Mouse (Mus musculus) bone marrow macrophage, adult 2 months (primary cell): ENCODE measurements around the gene Ulk3.

Experiments used
- CTCF ChIP-seq: IDR thresholded peaks from 2 replicates; pipeline ENCODE4 v1.5.1; 2012; ENCODE audit warnings: low read depth, mild to moderate bottlenecking, low read length, moderate library complexity
- POLR2A ChIP-seq: IDR thresholded peaks from 2 replicates; pipeline ENCODE4 v1.6.1; 2012; ENCODE audit warnings: mild to moderate bottlenecking, low read depth, low read length, borderline replicate concordance

DNA sequence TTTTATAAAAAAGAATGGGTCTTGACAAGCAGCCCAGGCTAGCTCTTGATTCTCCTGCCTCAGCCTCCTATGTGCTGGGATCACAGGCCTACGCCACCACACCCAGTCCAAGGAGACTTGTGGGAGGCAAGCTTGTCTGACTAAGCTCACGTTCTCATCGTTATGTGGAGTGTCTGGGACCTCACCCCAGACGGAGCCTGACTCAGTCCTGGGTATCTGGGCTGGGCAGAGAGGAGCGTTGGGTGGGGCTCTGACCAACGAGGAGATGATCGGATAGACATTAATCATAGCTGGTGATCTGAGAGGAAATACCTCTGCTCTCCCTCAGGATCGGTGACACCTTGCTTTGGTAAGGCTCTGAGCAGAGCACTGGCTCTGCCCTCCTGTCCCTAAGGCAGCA is 29.6 kb downstream of the Ulk3 start:
- no peak for TF ChIP-seq CTCF
- TF ChIP-seq POLR2A: no peak
